Mouse (Mus musculus): ENCODE measurements around the gene Eogt. TPM values are rescaled to one million over a fixed set of nuclear protein-coding genes. Genes with fewer than 3 reads are reported as not detected.

Eogt gene
- 6.1 and 10.6 TPM in 2 replicates for polyA plus RNA-seq (2012; rRNA removed; ENCODE audit: low replicate concordance)

DNA sequence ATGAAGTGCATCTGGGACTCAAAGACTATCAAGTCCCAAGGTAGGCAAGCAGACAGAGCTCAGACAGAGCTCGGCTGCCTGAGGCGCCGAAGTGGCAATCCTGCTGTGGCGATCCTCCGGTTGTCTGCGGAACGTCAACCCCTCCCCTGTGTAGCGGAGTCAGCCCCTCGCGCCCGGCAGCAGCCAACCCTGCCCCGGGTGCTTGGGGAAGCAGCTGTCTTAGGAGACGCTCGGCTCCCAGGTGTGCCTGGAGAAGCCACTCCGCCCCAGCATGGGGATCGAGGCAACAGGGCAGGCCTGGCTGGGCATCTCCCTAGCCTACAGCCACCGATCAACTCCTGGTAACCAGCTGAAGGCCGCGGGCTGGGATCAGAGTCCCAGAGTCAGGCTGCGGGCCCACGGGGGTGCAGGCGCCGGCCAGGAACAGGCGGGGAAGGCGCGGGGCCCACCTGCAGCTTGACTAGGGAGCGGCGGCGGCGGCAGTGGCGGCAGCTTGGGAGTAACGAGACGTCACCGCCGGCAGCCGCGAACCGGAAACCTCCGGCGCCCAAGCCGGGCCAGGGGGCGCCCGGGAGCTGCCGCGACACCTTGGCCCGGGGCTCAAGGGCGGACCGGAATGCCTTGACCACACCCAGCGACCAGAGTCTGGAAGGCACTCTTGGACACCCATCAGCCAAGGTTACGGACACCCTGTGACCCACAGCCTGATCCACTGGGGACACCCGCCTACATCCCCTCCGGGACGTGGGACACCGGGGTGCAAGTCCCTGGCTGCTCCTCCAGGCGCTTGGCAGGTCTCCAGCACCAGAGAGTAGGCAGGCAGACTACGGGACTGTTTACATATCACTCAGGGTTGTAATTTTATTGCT is at the start of gene Eogt:
Gene Eogt, minus strand, starts transcription at position 800 of the 869 bp plus-strand sequence.

DNA sequence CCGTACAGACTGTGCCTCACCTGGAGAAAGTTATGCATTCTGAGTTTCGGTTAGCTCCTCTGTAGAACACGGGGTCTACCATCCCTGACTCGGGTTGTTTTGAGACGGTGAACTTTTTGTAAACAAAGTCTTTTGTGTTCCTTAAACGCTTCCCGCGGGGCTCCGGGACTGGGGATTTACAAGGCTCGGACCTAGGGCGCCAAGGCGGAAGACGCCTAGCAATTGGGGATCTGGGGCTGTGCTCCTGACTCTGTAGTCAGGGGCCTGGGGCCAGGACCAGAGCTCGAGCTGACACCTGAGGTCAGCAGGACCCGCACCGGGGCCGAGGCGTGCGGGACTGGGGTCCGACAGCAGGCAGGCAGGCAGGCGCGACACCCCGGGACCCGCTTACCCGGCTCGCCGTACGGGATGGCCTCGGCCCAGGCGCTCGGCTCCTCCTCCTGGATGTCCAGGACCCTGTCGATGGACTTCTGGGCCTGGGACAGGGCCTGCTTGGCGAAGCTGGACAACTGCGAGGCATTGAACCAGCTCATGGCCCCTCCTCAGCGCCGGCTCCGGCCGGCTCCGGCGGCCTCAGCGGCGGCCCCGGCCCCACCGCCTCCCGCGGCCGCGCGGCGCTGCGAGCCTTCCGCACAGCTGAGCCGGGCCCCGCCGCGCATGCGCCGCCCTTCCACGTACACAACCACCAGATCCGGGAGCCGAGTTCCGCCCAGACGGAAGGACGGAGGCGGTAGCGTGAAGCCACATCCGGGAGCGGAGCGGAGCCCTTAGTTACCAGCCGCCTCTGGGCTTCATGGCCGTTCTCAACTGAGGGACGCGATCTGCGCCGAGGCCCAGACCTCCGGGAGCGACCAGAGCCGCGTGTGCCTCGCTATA is 29.7 kb upstream of the Eogt start, which contains the start of gene Tmf1:
Gene Tmf1, minus strand, starts transcription at position 632 of the 876 bp plus-strand sequence.

GRCm38 (mm10) chr6:97060074-97060681 is 88.8 kb downstream of the Eogt start, which contains the start of gene Fam19a4:
Fam19a4 (minus strand) TSS chr6:97060413.

Other genes with a start within 250 kb of the Eogt start
- gene Fam19a4, start 88.8 kb downstream of the Eogt start, polyA plus RNA-seq (2012; rRNA removed; ENCODE audit: low replicate concordance) = 0.04 TPM in 1 of 2 replicates, not detected in the other
- gene Tmf1, start 29.9 kb upstream of the Eogt start, polyA plus RNA-seq (2012; rRNA removed; ENCODE audit: low replicate concordance) = 2.1 and 3.5 TPM in 2 replicates
- gene Uba3, start 56.5 kb upstream of the Eogt start, polyA plus RNA-seq (2012; rRNA removed; ENCODE audit: low replicate concordance) = 6.9 and 19.7 TPM in 2 replicates
- 65.7 and 108 TPM in 2 replicates for gene Arl6ip5, start 61.5 kb upstream of the Eogt start, polyA plus RNA-seq (2012; rRNA removed; ENCODE audit: low replicate concordance)
- gene Lmod3, start 103.6 kb upstream of the Eogt start, polyA plus RNA-seq (2012; rRNA removed; ENCODE audit: low replicate concordance) = 0.05 and 8.2 TPM in 2 replicates